Mouse (Mus musculus): ENCODE results near the gene Lgr6.

The Lgr6 gene

GRCm38 (mm10) chr1:135075270-135075669 is 29.8 kb downstream of the Lgr6 start:
- no peak for DNase-seq

GRCm38 (mm10) chr1:135072643-135073042 is 32.4 kb downstream of the Lgr6 start:
- no peak for DNase-seq

GRCm38 (mm10) chr1:135069841-135070240 is 35.2 kb downstream of the Lgr6 start:
- peak; percentile 28 for DNase-seq

GRCm38 (mm10) chr1:135064525-135064924 is 40.6 kb downstream of the Lgr6 start:
- DNase-seq = no peak

GRCm38 (mm10) chr1:135062936-135063335 is 42.1 kb downstream of the Lgr6 start:
- no peak for DNase-seq

- no peak for DNase-seq
Observed at GRCm38 (mm10) chr1:135061300-135061699, 43.8 kb downstream of the Lgr6 start.

- DNase-seq = no peak
Observed at GRCm38 (mm10) chr1:135060174-135060573, 44.9 kb downstream of the Lgr6 start.

- no peak for DNase-seq
Observed at GRCm38 (mm10) chr1:135056901-135057300, 48.2 kb downstream of the Lgr6 start.

- no peak for DNase-seq
Observed at GRCm38 (mm10) chr1:135054121-135054520, 51.0 kb downstream of the Lgr6 start.

GRCm38 (mm10) chr1:135044439-135044838 is 60.6 kb downstream of the Lgr6 start:
- no peak for DNase-seq

GRCm38 (mm10) chr1:135036297-135036696 is 68.8 kb downstream of the Lgr6 start:
- DNase-seq = no peak

- no peak for DNase-seq
Observed at GRCm38 (mm10) chr1:135032658-135033057, 72.4 kb downstream of the Lgr6 start.

- DNase-seq = no peak
Observed at GRCm38 (mm10) chr1:135030121-135030520, 75.0 kb downstream of the Lgr6 start.

- no peak for DNase-seq
Observed at GRCm38 (mm10) chr1:135026275-135026674, 78.8 kb downstream of the Lgr6 start.

GRCm38 (mm10) chr1:135023583-135023982 is 81.5 kb downstream of the Lgr6 start:
- no peak for DNase-seq

- DNase-seq = no peak
Observed at GRCm38 (mm10) chr1:135021936-135022335, 83.1 kb downstream of the Lgr6 start.

- DNase-seq = peak; percentile 45
Observed at GRCm38 (mm10) chr1:135020970-135021369, 84.1 kb downstream of the Lgr6 start.

GRCm38 (mm10) chr1:135020281-135020940 is 84.7 kb downstream of the Lgr6 start:
- DNase-seq = no peak

GRCm38 (mm10) chr1:135019775-135020167 is 85.3 kb downstream of the Lgr6 start:
- no peak for DNase-seq

- DNase-seq = peak; percentile 32
Observed at GRCm38 (mm10) chr1:135019087-135019774, 85.8 kb downstream of the Lgr6 start.

GRCm38 (mm10) chr1:135017656-135018015 is 87.4 kb downstream of the Lgr6 start:
- DNase-seq = no peak

GRCm38 (mm10) chr1:135016907-135017655 is 88.0 kb downstream of the Lgr6 start:
- no peak for DNase-seq

- peak; percentile 42 for DNase-seq
Observed at GRCm38 (mm10) chr1:135014921-135015445, 90.1 kb downstream of the Lgr6 start.

- no peak for DNase-seq
Observed at GRCm38 (mm10) chr1:135012472-135012871, 92.6 kb downstream of the Lgr6 start.

Data from embryo, embryonic 11 days (tissue).